Mouse (Mus musculus): ENCODE measurements around the gene Ddn. TPM values are rescaled to one million over a fixed set of nuclear protein-coding genes. Genes with fewer than 3 reads are reported as not detected.

Gene Ddn
- polyA plus RNA-seq, 1 experiment from 2014 or later = 0.05 TPM

Other genes with a start within 250 kb of the Ddn start
- 63.6 and 68.1 TPM in 2 replicates for gene Ccnt1, start 238.6 kb downstream of the Ddn start, polyA plus RNA-seq (2015; fragmentation: Nextera tagmentation; extraction: Ambion mirVana)
- not detected in 2 replicates for gene 4930415O20Rik, start 238.5 kb downstream of the Ddn start, polyA plus RNA-seq (2015; fragmentation: Nextera tagmentation; extraction: Ambion mirVana)
- 8.9 and 10.3 TPM in 2 replicates for gene Adcy6, start 199.4 kb downstream of the Ddn start, polyA plus RNA-seq (2015; fragmentation: Nextera tagmentation; extraction: Ambion mirVana)
- 82.1 and 94.8 TPM in 2 replicates for gene Cacnb3, start 178.7 kb downstream of the Ddn start, polyA plus RNA-seq (2015; fragmentation: Nextera tagmentation; extraction: Ambion mirVana)
- 32.5 and 33.3 TPM in 2 replicates for gene Ddx23, start 146.6 kb downstream of the Ddn start, polyA plus RNA-seq (2015; fragmentation: Nextera tagmentation; extraction: Ambion mirVana)
- 6.3 and 7.0 TPM in 2 replicates for gene Rnd1, start 132.0 kb downstream of the Ddn start, polyA plus RNA-seq (2015; fragmentation: Nextera tagmentation; extraction: Ambion mirVana)
- gene Ccdc65, start 101.3 kb downstream of the Ddn start, polyA plus RNA-seq (2015; fragmentation: Nextera tagmentation; extraction: Ambion mirVana) = 2.1 TPM in 2 replicates
- gene Fkbp11, start 81.3 kb downstream of the Ddn start, polyA plus RNA-seq (2015; fragmentation: Nextera tagmentation; extraction: Ambion mirVana) = 3.0 and 4.9 TPM in 2 replicates
- 49.2 and 55.1 TPM in 2 replicates for gene Arf3, start 46.3 kb downstream of the Ddn start, polyA plus RNA-seq (2015; fragmentation: Nextera tagmentation; extraction: Ambion mirVana)
- not detected in 2 replicates for gene Wnt10b, start 31.3 kb downstream of the Ddn start, polyA plus RNA-seq (2015; fragmentation: Nextera tagmentation; extraction: Ambion mirVana)
- not detected in 2 replicates for gene Wnt1, start 19.6 kb downstream of the Ddn start, polyA plus RNA-seq (2015; fragmentation: Nextera tagmentation; extraction: Ambion mirVana)
- gene Prkag1, start 22.0 kb upstream of the Ddn start, polyA plus RNA-seq (2015; fragmentation: Nextera tagmentation; extraction: Ambion mirVana) = 95.9 and 99.4 TPM in 2 replicates
- gene Kmt2d, start 61.7 kb upstream of the Ddn start, polyA plus RNA-seq (2015; fragmentation: Nextera tagmentation; extraction: Ambion mirVana) = 13.7 and 14.3 TPM in 2 replicates
- gene Rhebl1, start 85.0 kb upstream of the Ddn start, polyA plus RNA-seq (2015; fragmentation: Nextera tagmentation; extraction: Ambion mirVana) = 31.7 and 33.0 TPM in 2 replicates
- gene Dhh, start 89.0 kb upstream of the Ddn start, polyA plus RNA-seq (2015; fragmentation: Nextera tagmentation; extraction: Ambion mirVana) = 0.22 and 0.28 TPM in 2 replicates
- gene Lmbr1l, start 108.7 kb upstream of the Ddn start, polyA plus RNA-seq (2015; fragmentation: Nextera tagmentation; extraction: Ambion mirVana) = 39.8 and 47.1 TPM in 2 replicates
- gene Tuba1b, start 125.1 kb upstream of the Ddn start, polyA plus RNA-seq (2015; fragmentation: Nextera tagmentation; extraction: Ambion mirVana) = 1,607 and 1,715 TPM in 2 replicates
- not detected in 2 replicates for gene Gm49450, start 144.1 kb upstream of the Ddn start, polyA plus RNA-seq (2015; fragmentation: Nextera tagmentation; extraction: Ambion mirVana)
- gene Tuba1a, start 144.2 kb upstream of the Ddn start, polyA plus RNA-seq (2015; fragmentation: Nextera tagmentation; extraction: Ambion mirVana) = 10,586 and 11,102 TPM in 2 replicates
- gene Tuba1c, start 220.4 kb upstream of the Ddn start, polyA plus RNA-seq (2015; fragmentation: Nextera tagmentation; extraction: Ambion mirVana) = 97.6 and 102 TPM in 2 replicates
- gene Prph, start 245.7 kb upstream of the Ddn start, polyA plus RNA-seq (2015; fragmentation: Nextera tagmentation; extraction: Ambion mirVana) = 0.94 and 1.6 TPM in 2 replicates